Comparison of ENCODE assay signal across 10 mouse cellular contexts in genomic region chr13:56678188-56678787, GRCm38 (mm10). TPM values are rescaled to one million over a fixed set of nuclear protein-coding genes. Genes with fewer than 3 reads are reported as not detected.
A peak's percentile ranks its signal among the peaks of the same experiment; 100 is the strongest.
DNase-seq lines count a peak whose midpoint lies in the region; TF ChIP-seq lines count a peak whose summit lies in the region.
"Had no signal": no experiment of that assay in that cellular context is flagged by ENCODE, and none has a peak within 500 bp of the region (broad histone marks: within the 10 kb centered on the region; RNA-seq: fewer than 3 reads in every experiment).

No protein-coding gene starts in this region.

- H3K4me3 ChIP-seq in lung, adult 2 months (replicated peaks; ENCODE audit: extremely low read depth, low read depth, low read length) = no peak overlapping the region
- H3K4me3 ChIP-seq in cerebellum, adult 2 months (replicated peaks; ENCODE audit: insufficient read depth, low read depth, low read length) = no peak overlapping the region
- H3K4me3 ChIP-seq: neural tube, embryonic 12.5 days had no signal

- H3K27me3 ChIP-seq in cerebellum, adult 2 months (ENCODE audit: control insufficient read depth, insufficient read depth, low read length) = no peaks in the 10 kb centered on the region
- H3K27me3 ChIP-seq: neural tube, embryonic 12.5 days; Patski had no signal

- TF ChIP-seq CTCF in lung, adult 2 months (IDR thresholded peaks at IDR 0.05; ENCODE audit: insufficient read depth, low read length) = no peak
- TF ChIP-seq CTCF in cerebellum, adult 2 months (IDR thresholded peaks at IDR 0.05; ENCODE audit: borderline replicate concordance, insufficient read depth, low read depth, low read length) = no peak

- no peak for TF ChIP-seq POLR2A in lung, adult 2 months (IDR thresholded peaks at IDR 0.05; ENCODE audit: borderline replicate concordance, extremely low read depth, low read depth, low read length)
- no peak for TF ChIP-seq POLR2A in cerebellum, adult 2 months (IDR thresholded peaks at IDR 0.05; ENCODE audit: borderline replicate concordance, insufficient read depth, low read length)

- peaks cover 15% of the 10 kb centered on the region for H3K4me1 ChIP-seq in lung, adult 2 months (ENCODE audit: control insufficient read depth, insufficient read depth, low read length)
- H3K4me1 ChIP-seq in cerebellum, adult 2 months (ENCODE audit: control insufficient read depth, insufficient read depth, low read length) = peaks cover 12% of the 10 kb centered on the region; the same call in 1 of the 2 replicates

- DNase-seq in thymus, postnatal 0 days (ENCODE audit: low spot score) = peak; percentile 17
- no peak for DNase-seq in thymus, adult 18-20 months
- peak; percentile 75 for DNase-seq in heart, postnatal 4 days
- DNase-seq in lung, adult 2 months = peak; percentile 36
- peak; percentile 54 for DNase-seq in testis, postnatal 14 days (ENCODE audit: low spot score)
- no peak for DNase-seq in frontal cortex, postnatal 10 days (ENCODE audit: low spot score in 2 of 2)
- no peak for DNase-seq in left cerebral cortex, adult 9 months (ENCODE audit: low spot score in 2 of 2)
- no peak for DNase-seq in cerebellum, adult 2 months

- no peak overlapping the region for H3K27ac ChIP-seq in cerebellum, adult 2 months (ENCODE audit: insufficient read depth, low read length)
- H3K27ac ChIP-seq: neural tube, embryonic 12.5 days had no signal

- WGBS in lung, adult 2 months = 13% methylated on average over 10 of the region's 10 CpGs
- 39% methylated on average over 10 of the region's 10 CpGs for WGBS in cerebellum, adult 2 months

RNA-seq across cellular contexts. Expression of gene Smad5, which starts 24.5 kb away (rescaled TPM):
- 13.1 and 13.7 TPM in 2 replicates for polyA plus RNA-seq in thymus, postnatal 0 days (2015; fragmentation: Nextera tagmentation; extraction: Ambion mirVana)
- total RNA-seq in heart, postnatal 4 days (2021) = 10 to 100 TPM; 48.8 to 54.3 TPM
- 20.3 and 27.1 TPM in 2 replicates for polyA plus RNA-seq in lung, adult 2 months (2012; rRNA removed)
- polyA plus RNA-seq in cerebellum, adult 2 months (2012; rRNA removed) = 21.4 and 22.4 TPM in 2 replicates

Comparison
In these comparisons a context has a peak if more than half of its experiments do, and no peak if none do; other contexts are left out.
1. DNase-seq: peak in thymus, postnatal 0 days (single experiment), heart, postnatal 4 days (single experiment), lung, adult 2 months (single experiment) and testis, postnatal 14 days (single experiment); none in thymus, adult 18-20 months (0 of 2), frontal cortex, postnatal 10 days (0 of 2), left cerebral cortex, adult 9 months (0 of 2) and cerebellum, adult 2 months (0 of 2).